Mouse (Mus musculus): ENCODE measurements around the gene 1700020A23Rik.

The 1700020A23Rik gene

GRCm38 (mm10) chr2:130452266-130452665 lies 47.2 kb downstream of the 1700020A23Rik start:
- no peak for DNase-seq

- no peak for DNase-seq
Measured at GRCm38 (mm10) chr2:130453421-130453820, 48.4 kb downstream of the 1700020A23Rik start.

DNA sequence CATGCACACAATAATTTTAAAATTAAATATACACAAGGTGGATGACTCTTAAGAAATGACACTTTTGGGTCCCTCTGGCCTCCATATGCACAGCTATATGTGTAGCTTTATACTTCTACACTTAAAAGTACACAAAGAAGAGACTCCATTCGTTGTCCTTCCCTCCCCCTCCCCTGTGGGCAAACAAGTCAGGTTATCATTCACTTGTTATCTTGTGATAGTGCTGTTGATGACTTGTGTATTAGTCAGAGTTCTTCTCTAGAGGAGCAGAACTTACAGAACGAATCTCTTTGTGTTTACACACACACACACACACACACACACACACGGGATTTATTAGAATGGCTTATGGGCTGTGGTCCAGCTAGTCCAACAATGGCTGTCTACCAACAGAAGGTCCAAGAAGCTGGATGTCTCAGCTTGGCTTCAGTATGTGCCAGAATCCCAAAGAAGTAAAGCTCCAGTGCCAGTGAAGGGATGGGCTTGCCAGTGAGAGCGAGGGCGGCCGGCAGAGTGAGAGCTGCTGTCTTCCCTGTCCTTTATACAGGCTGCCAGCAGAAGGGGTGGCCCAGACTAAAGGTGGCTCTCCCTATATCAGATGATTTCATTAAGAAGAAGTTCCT lies 49.8 kb downstream of the 1700020A23Rik start:
- no peak for DNase-seq

All from thymus, postnatal 4 days (tissue).